Mouse (Mus musculus) 416B (cell line): ENCODE data around the gene Ankub1.

ENCODE experiments used
- DNase-seq: peaks from one replicate; pipeline ENCODE4 v3.0.0; 2011; ENCODE audit warnings: low read depth

Ankub1 gene

DNA sequence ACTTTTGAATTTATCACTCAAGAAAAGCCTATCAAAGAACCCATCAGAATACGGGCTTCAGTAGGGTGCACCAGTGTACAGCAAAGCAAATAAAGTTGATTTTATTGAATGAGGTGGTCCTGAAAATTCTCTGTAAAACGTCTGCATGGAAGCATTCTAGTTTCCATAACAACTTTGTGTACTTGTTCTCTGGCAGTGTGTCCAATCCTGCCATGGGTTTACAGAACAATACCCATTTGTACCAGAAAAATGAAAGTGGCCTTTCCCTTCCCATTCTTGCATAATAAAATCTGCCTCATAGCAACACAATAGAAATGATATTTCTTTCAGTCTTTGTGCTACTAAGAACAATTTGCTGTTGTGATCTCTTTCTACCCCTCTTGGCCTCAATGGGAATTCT is at the start of gene Ankub1:
Ankub1 (minus strand) TSS at position 81 of the 400 bp plus-strand sequence.
- no peak for DNase-seq

- DNase-seq = peak; percentile 73
Measured at GRCm38 (mm10) chr3:57739830-57740229, 47.2 kb upstream of the Ankub1 start.

DNA sequence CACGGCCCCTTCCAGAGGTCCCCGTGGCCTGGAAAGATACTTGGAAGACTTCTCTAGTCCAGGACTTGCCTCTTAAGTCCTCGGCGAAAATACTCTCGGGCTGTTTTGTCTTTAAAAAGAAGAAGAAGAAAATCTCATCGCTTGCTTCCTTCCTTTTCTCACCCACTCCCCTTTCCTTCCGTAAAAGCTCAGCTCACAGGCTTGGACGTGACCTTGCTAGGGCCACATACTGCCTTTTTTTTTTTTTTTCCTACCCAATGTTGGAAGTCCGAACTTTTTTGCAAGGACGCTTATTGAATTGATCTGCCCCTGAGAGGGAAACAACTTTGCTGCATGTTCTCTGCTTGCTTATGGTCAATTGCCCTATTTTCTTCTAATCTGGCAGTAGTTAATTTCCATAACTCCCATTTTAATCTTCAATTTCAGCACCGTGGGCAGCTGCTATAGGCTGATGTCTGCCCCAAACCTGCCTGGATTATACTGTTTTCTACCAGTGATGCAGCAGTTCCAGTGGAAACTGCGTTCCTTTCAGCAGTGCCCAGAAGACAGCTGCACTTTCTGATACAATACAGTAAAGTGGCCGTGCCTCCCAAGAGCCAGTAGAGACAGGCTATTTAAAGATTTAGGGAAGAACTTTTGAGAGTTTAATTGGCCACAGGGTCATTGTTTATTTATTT is 44.0 kb upstream of the Ankub1 start:
- DNase-seq = peak; percentile 76

- peak; percentile 97 for DNase-seq
Measured at GRCm38 (mm10) chr3:57735511-57736370, 43.1 kb upstream of the Ankub1 start, which contains the start of gene Rnf13. Gene Rnf13 (plus strand): TSS chr3:57736062.

- DNase-seq = no peak
Measured at GRCm38 (mm10) chr3:57732206-57732915, 39.8 kb upstream of the Ankub1 start.

DNA sequence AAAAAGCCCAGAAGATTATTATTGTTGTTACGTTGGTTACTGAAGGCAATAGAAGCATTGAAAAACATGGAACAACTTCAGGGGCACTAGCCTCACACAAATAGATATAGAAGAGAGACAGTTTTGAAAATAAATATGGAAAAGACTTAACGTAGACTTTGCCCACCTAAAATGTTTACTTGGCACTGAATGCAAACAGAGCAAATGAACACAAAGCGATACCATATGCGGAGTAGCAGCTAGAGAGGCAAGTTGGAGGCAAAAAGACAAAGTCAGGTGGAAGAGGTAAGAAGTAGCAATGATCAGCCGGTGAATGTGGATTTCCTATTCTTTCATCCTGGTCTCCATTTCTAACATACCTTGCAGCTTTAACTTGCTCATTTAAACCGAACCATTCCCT is 21.6 kb upstream of the Ankub1 start:
- DNase-seq = no peak

DNA sequence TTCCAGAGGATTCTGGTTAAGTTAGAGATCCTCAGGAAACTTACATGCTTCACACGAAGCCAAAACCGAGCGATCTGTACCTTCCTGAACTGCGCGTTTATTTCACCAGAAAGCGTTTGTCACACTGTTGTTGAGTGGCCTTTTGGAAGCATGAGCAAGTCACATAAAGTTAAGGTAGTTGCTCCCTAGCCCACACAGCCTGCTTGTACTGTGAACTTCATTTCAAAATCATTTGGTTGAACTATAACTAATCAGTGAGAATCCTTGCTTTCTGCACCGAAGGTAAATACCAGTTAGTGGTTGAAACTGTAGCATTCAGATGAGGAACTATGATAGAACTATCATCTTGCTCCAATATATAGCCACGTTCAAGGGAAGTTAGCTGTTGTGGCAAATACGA is 4.2 kb upstream of the Ankub1 start:
- DNase-seq = no peak

DNA sequence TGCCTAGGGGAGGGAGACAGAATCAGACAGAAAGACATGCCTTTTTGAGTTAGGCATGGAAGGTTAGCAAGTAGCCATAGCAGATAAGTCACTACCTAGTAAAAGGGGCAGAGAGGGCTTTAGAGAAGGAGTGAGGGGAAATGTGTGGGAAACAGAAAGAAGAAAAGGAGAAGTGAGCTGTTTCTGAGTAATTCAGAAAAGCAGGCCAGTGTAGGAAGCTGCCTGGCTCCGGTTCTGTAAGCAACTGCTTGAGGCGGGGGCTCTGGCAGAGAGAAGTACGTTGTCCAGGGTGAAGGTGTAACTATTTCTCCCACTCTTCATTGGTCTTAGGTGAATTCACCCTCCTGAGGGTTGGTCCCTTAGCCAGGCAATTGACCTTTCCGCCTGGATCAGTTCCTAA is 3.6 kb upstream of the Ankub1 start:
- DNase-seq = no peak

DNA sequence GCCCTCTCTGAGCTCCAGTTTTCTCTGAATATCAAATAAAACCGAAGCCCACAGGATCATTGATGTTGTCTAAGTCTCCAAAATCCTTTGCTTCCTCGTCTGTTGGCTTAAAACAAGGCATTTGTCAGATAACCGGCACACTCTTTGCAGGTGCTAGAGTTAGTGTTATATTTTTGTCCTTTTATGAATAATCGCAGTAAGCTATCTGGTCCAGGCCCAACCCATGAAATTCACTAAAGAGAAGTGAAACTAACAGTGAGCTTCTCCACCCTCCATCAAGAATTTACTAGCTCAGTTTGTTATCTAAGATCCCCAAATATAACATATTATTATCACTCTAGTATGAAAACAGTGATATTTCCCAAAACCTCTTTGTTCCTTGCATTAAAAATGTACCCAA is 827 bp downstream of the Ankub1 start:
- DNase-seq = no peak

DNA sequence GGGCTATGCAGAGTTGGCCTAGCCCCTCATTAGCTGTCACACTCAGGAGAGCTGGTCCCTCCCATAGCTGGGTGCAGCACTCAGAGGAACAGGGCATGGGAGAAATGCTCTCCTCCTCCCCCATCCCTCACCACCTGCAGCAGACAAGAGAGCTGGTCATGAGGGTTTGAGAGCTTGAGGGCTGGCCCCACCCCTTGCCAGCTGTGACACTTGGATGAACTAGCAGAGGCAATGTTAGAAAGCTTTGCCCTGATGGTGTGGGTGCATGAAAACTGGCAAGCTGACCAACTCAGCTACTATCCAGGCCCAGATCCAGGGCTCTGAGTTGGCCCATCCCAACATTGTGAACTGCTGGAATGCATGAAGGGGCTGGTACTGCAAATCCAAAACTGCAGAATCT is 14.8 kb downstream of the Ankub1 start:
- no peak for DNase-seq

DNA sequence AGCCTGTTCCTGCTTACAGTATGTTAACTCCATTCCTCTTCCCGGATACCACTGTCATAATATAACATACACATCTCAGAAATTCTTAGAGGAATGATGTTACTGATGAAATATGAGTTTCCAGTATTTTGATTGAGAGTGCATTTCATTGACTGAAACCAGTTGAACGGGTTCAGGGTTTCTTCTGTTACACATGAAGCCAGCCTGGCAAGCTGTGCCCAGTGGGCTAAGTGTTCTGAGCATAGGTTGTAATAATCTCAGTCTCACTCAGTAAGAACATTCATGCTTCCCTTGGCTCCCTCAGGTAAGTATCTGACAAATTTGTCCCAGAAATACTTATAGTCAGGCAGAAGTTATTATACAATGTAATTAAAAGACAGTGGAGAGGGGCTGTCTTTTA is 18.5 kb downstream of the Ankub1 start:
- DNase-seq = no peak

GRCm38 (mm10) chr3:57673586-57673985 is 19.0 kb downstream of the Ankub1 start:
- no peak for DNase-seq

- peak; percentile 88 for DNase-seq
Measured at GRCm38 (mm10) chr3:57667054-57667723, 25.4 kb downstream of the Ankub1 start.

GRCm38 (mm10) chr3:57665880-57666279 is 26.7 kb downstream of the Ankub1 start:
- DNase-seq = no peak

GRCm38 (mm10) chr3:57664682-57665081 is 27.9 kb downstream of the Ankub1 start:
- DNase-seq = no peak

DNA sequence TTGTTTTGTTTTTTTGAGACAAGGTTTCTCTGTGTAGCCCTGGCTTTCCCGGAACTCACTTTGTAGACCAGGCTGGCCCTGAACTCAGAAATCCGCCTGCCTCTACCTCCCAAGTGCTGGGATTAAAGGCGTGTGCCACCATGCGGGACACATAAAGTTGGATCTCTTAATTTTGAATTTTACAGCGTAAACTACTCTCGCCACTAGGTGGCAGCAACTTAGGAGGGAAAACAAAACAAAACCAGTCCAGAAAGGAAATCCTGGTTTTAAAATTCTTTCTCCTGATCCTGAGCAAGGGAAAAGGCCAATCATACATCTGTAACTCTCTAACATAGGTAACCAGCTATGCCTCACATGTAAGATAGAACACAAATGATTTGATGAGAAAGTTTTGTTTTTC is 28.9 kb downstream of the Ankub1 start:
- DNase-seq = peak; percentile 84

DNA sequence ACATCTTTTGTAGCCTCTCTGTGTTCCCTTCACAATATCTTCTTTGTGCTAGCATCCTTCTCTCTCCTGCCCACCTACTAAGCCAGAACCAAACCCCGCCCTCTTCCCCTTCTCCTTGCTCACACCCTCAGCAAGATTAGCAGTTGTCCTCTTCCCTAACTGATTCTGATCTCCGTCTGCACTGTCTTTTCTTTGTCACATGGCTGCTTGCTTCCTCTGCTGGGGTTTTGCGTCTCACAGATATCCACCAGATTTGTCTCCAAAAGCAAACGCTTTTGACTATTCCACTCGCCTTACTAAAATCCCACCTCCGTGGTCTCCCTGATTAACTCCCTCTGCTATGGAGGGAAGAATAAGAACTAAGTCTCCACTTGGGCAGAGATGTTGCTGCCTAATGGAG is 34.0 kb downstream of the Ankub1 start:
- no peak for DNase-seq

- DNase-seq = no peak
Measured at GRCm38 (mm10) chr3:57653646-57654045, 39.0 kb downstream of the Ankub1 start.

- no peak for DNase-seq
Measured at GRCm38 (mm10) chr3:57652485-57652884, 40.1 kb downstream of the Ankub1 start.

DNA sequence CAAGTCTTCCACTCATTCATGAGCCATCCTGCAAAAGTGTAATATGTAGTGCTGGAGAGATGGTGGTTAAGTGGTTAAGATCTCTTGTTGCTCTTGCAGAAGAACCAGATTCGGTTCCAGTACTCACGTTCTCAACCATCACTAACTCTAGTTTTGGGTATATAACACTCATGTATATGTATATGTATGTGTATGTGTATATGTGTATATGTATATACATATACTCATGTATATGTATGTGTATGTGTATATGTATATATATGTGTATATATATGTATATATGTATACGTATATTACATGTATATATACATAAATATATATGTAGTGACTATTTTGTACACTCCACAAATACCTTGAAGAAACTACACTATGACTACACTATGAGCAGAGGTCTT is 40.7 kb downstream of the Ankub1 start:
- DNase-seq = no peak

GRCm38 (mm10) chr3:57651231-57651864 is 41.3 kb downstream of the Ankub1 start, which contains the start of gene Commd2:
Gene Commd2 (minus strand): TSS chr3:57651715.
- peak; percentile 88 for DNase-seq

DNA sequence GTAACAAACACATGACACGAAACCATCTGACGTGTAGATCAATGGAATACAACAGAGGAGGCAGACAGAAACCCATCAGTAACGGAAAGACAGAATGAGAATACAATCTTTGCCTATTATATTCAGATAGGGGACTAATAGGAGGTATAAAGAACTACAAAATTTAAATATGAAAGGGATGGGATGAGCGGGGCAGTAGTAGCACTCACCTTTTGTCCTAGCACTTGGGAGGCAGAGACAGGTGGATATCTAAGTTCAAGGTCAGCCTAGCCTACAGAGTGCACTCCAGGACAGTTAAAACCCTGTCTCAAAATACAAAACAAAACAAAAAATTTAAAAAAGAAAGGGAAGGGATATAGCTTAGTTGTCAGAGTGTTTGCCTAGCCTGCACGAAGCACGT is 49.4 kb downstream of the Ankub1 start:
- no peak for DNase-seq
